Mouse (Mus musculus) ES-Bruce4 (cell line): ENCODE data around the gene Ankrd37.

Experiments
- CTCF ChIP-seq: IDR thresholded peaks from one replicate; pipeline ENCODE4 v1.8.1; 2011; ENCODE audit warnings: low read depth, low read length
- EP300 ChIP-seq: IDR thresholded peaks from 2 replicates; pipeline ENCODE4 v1.6.1; 2011; ENCODE audit warnings: low read depth, low read length; ENCODE audit not compliant: insufficient read depth
- POLR2A ChIP-seq: IDR thresholded peaks from one replicate; pipeline ENCODE4 v1.8.1; 2011; ENCODE audit warnings: low read length; ENCODE audit not compliant: insufficient read depth

DNA sequence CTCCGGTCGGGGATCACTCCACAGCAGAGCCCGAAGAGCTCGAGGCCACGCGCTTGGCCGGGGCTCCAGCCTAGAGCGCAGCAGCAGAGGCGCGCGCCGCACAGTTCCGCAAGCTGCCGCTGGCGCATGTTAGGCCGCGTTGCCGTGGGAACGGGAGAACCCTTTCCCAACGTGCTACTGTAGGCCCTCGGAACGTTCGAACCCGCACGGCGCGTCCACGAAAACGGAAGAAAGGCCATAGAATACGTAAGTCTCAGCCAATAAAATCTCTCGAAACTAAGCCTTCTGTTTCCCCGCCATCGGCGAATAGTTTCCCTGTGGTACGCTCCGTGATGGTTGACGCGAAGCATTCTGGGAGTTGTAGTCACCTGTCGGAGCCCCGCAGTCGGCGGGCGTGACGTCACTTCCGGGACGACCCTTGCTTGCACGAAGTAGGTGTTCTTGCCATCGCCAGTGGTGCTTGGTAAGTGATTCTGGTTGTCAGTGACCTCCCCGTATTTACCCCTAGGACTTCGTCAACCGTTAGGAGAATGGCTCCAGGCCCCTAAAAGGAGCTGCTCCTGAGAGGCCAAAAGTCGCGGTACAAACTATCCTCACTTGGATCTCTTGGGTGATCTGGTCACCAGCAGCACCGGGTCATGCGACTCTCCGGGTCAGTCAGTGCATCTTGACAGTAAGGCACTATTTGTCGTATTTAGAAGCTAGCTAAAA, 30.2 kb downstream of the Ankrd37 start, which contains the start of the genes 1700029J07Rik and Ufsp2:
- TF ChIP-seq CTCF: no peak
- TF ChIP-seq POLR2A: peak; percentile 33
- no peak for TF ChIP-seq EP300
